Mouse (Mus musculus): Measurements from ENCODE around the gene Cys1.

DNA sequence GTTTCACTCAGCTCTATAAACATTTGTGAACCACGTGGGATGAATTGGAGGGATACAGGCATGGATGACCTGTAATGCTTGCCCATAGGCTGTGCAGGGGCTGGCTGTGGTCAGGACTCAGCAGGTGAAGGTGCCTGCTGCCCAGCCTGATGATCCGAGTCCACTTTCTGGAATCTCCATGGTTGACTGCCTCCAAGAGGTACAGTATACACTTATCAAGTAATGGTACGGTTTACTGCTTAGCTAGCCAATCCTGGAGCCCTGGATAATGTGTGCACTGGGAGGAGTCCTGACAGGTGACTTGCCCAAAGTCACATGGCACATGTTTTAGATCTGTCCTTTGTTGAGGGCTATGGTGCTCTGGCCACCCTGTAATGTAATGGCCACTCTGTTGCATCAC, 8.7 kb upstream of the Cys1 start:
- no peak for TF ChIP-seq CTCF (IDR thresholded peaks at IDR 0.05; ENCODE audit: low read depth)
- no peak for TF ChIP-seq EP300 (IDR thresholded peaks at IDR 0.05; ENCODE audit: low read depth)

All from liver, postnatal 0 days (tissue).